Mouse (Mus musculus) spleen, adult 18-20 months (tissue): Measurements from ENCODE around the gene Lrch1.

Experiments used
- DNase-seq, 2 experiments: peaks; one replicate each; pipeline ENCODE4 v3.0.0; 2022; ENCODE audit warnings: mixed read lengths in 2 of 2

Gene Lrch1

GRCm38 (mm10) chr14:74947376-74948013 is at the start of gene Lrch1:
Gene Lrch1 (minus strand): TSS chr14:74947876.
- DNase-seq = peak; percentile 74 to 81

- DNase-seq = no peak
These were observed 49.4 kb upstream of the Lrch1 start for GRCm38 (mm10) chr14:74997041-74997440.

DNA sequence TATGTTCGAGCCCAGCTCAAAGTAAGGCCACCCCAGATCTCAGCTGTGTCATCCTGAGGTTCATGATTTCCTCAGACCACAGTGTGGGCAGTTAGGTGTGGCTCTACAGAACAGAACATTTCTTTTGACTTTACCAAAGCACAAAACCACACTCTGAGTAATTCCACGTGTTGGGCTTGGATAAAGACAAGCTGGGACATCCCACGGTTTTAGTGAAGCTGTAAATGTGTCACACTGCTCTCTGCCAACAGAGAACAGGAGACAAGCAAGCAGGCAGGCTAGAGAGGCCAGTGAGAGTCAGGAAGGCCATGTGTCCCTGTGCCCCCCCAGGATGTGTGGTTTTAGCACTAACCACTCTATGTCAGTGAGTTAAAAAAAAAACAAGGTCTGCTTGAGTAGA is 48.9 kb upstream of the Lrch1 start:
- DNase-seq = no peak

- no peak for DNase-seq
These were observed 42.8 kb upstream of the Lrch1 start for GRCm38 (mm10) chr14:74990504-74990903.

GRCm38 (mm10) chr14:74989909-74990308 is 42.2 kb upstream of the Lrch1 start:
- DNase-seq = no peak

DNA sequence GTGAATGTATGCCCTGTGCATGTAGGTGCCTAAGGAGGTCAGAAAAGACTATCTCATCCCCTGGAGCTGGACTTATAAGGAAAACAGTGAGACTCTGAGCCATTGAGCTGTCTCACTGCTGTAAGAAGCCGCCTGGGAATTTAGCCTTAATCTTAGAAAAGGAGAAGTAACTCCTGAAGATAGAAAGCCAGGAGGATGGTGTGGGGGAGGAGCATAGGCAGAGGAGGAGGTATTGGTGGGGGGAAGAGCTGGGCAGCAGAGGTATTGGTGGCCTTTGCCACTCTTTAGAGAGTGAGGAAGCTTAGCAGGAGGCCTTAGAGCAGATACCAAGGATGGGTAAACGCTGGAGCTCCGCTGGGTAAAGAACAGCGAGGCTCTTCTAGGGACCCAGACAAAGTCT is 41.6 kb upstream of the Lrch1 start:
- DNase-seq = no peak

- no peak for DNase-seq
These were observed 38.9 kb upstream of the Lrch1 start for GRCm38 (mm10) chr14:74986527-74986926.

DNA sequence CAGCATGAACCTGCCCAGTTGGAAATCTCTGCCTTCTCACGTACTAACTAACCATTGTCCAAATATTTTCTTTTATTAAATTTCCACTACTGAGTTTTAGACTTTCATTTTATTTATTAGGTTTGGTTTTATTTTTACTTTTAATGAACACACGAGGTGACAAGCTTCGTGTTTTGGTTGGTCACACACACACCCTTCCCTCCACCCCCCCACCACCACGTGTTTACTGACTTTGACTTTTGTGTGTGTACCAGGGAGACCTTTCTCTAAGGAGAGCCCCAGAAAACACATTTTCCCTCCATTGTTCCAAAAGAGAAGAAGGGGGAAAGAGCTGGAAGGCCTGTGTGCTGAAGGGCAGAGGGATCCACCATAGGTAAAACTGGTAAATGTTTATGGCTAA is 38.0 kb upstream of the Lrch1 start:
- no peak for DNase-seq

GRCm38 (mm10) chr14:74984817-74985391 is 37.2 kb upstream of the Lrch1 start:
- peak in 1 of 2 experiments; percentile 16 for DNase-seq

DNA sequence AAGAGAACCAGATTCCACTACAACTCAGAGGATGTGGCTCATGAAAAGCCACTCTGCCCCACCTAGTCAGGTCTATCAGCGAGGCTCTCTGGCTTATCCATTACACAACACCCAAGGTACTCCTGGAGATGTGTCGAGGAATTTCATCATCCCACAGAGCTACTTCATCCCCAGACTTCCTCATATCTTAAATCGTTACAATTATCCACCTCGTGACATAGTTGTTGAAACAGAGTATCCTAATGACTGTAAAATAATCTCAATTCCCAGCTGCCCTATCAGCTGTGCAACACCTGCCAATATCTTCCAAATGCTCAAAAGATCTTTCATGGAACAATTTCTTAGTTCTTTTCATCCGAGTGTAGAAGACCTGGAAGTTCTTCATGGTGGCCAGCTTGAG is 35.4 kb upstream of the Lrch1 start:
- no peak for DNase-seq

DNA sequence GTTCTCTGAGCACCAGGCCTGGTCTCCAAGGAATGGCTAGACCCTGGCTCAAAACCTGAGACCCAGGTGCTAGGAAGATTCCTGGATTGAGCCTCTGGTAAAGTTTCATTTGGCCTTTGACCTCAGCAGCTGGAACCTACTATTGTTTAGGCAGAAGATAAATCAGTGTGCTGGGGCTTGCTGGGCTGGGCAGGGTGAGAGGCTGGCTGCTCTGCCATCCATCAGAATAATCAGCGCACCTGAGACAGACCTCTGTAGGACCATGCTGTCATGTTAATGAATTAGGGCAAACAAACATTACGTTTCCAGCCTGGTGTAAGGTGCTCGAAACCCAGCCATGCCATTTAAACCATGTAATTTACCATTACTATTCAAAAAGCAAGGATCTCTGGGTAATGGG is 33.3 kb upstream of the Lrch1 start:
- no peak for DNase-seq

- no peak for DNase-seq
These were observed 29.3 kb upstream of the Lrch1 start for GRCm38 (mm10) chr14:74976972-74977371.

- no peak for DNase-seq
These were observed 26.5 kb upstream of the Lrch1 start for GRCm38 (mm10) chr14:74974136-74974651.

DNA sequence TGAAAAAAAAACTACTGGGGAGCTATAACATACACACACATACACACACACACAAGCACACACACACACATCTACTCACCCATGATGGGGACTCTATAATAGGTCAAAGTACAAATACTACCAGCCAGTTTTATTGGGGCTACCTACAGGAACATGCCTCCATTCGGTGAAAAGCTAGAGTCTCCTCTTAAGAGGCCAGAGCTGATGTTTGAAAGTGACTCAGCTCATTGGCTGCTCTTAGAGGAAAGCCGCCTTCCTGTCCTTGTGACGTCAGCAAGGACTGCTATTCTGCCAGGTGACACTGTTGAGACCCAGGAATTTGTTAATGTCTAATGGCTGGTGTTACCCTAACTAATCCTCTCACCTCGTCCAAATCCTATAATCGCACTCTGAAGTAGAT is 25.0 kb upstream of the Lrch1 start:
- DNase-seq = no peak

DNA sequence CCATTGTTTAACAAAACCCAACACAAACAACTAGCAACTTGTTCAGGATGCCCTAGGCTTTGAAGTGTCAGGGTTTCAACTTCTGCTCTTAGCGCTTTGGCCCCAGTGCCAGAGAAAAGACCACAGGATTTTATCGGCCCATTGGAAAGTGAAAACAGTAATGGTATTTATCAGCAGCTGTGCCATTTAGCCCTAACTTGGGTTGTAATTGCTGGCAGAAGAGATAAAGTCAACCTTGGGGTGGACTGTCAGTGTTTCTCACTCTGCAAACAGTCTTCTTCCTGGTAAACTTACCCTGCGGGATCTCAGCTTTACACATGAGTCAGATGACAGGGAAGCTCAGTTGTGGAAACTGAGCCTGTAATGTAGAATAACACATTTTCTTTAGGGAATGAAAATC is 24.5 kb upstream of the Lrch1 start:
- no peak for DNase-seq

DNA sequence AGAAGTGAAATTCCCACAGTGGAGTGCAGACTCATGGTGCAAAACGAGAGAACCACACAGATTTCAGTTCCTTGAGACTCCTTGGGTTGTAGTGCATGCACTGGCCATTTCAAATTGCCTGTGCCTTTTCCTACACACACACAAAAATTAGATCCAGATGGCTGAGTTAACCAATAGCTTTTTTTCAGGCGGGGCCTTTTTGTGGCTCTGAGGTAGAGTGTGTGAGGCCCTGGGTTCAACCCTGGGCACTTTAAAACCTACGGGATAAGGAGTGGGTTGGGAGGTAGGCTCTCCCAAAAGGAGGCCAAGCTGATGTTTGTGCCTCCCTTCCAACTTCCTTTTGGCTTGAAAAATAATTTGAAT is 15.7 kb upstream of the Lrch1 start:
- no peak for DNase-seq

- DNase-seq = no peak
These were observed 15.2 kb upstream of the Lrch1 start for GRCm38 (mm10) chr14:74962713-74963401.

DNA sequence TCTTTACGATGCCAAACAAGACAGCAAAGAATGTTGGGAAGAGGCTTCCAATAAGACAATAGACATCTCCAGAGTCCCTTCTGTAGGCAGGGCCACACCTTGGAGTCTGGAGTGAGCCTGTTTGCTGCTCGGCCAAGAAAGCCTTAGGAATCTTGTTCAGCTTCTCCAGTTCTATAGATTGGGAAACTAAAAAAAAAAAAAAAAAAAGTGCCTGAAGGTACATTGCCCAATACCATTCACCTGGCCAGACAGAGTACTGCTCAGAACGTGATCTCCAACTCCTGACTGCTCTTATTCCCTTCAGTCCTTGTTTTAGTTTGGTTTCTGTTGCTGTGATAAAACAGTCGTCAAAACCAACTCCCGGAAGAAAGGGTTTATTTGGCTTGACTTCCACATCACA is 12.9 kb upstream of the Lrch1 start:
- DNase-seq = no peak

DNA sequence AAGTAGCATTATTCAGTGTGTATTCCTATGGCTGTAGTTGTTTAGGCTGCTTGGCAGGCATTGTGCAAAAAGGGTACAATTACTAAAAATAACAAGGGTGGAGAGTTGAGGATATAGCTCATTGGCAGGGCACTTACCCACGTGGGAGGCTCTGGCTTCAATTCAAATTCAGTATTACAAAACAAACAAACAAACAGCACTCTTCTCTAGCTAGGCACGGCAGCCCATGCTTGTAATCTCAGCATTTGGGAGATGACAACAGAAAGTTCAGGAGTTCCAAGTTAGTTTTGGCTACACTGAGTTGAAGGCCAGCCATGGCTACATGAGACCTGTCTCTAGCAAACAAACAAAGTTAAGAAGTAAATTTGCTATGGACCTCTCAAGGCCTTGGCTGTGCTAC is 9.0 kb upstream of the Lrch1 start:
- DNase-seq = no peak

GRCm38 (mm10) chr14:74956234-74956633 is 8.6 kb upstream of the Lrch1 start:
- DNase-seq = no peak

DNA sequence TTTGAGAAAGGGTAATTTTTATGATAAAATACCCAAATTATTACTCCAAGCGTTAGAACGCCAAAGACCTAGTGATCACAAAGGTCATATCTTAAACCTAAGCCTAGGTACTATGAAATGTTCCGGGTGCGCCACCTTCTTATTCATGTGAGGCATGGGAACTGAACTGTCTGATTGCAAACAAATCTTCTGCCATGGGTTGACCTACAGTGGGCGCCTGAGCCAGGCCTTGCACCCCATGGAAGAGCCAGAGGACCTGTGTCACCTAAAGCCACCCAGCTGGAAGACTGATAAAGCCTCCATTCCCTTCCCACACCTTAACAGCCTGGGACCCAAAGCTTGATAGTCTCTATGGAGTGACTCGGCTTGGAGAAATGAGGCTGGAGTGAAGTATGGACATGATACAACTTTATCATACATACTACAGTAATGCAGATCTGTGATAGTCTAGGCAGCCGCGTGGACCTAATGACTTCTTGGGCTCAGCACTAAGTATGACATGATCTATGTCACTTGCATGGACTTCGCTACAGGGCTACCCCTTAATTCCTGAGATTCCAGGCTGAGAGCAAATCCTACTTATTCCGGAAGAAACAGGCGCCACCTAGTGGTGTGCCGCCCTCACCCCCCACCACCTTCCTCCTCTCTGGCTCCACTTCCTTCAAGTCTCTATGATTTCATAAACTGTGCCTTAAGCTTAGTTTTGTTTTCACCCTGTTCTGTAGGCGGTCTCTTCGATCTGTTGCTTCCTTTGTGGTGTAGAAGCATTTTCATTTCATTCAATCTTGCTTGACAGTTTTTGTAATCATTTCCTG is 957 bp upstream of the Lrch1 start:
- DNase-seq = peak; percentile 50 to 72

DNA sequence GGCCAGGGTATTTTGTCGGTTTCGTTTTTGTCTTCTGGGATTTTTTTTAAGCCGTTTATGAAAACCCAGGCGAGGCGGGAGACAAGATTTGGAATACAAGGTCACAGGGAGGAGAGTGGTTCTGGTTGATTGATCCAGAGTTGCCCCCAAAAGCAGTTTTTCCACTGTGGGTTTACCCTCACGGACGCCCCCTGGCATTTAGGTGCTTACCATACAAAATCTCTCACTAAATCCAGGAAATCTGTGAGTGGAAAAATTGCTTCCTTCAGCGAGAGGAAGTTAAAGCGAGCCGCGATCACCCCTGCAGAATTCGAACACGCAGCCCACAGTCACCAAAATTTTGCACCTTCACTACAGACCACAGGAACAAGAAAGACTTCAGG is 329 bp upstream of the Lrch1 start:
- DNase-seq = no peak

- peak; percentile 83 to 84 for DNase-seq
These were observed 813 bp downstream of the Lrch1 start for GRCm38 (mm10) chr14:74946751-74947375.
